Comparison of ENCODE assay signal across 12 mouse cellular contexts in genomic region chr13:28832855-28833699, GRCm38 (mm10).
DNase-seq lines count a peak whose midpoint lies in the region; ATAC-seq and TF ChIP-seq lines count a peak whose summit lies in the region.
"Had no signal": no experiment of that assay in that cellular context is flagged by ENCODE, and none has a peak within 500 bp of the region (broad histone marks: within the 10 kb centered on the region; RNA-seq: fewer than 3 reads in every experiment).

No protein-coding gene starts in this region.

- H3K4me1 ChIP-seq in forebrain, postnatal 0 days (ENCODE audit: insufficient read depth), result no peaks in the 10 kb centered on the region
- H3K4me1 ChIP-seq in forebrain, embryonic 16.5 days (replicated peaks; ENCODE audit: control insufficient read depth, insufficient read depth, low read length), result no peaks in the 10 kb centered on the region
- H3K4me1 ChIP-seq in spleen, adult 2 months (ENCODE audit: control insufficient read depth, insufficient read depth, insufficient read length), result peaks cover 2% of the 10 kb centered on the region; the same call in 1 of the 2 replicates
- H3K4me1 ChIP-seq: liver, embryonic 13.5 days had no signal

- H3K36me3 ChIP-seq in forebrain, postnatal 0 days (ENCODE audit: insufficient read depth), result no peaks in the 10 kb centered on the region
- no peaks in the 10 kb centered on the region for H3K36me3 ChIP-seq in forebrain, embryonic 16.5 days (ENCODE audit: control insufficient read depth, insufficient read depth)
- H3K36me3 ChIP-seq in spleen, adult 2 months (ENCODE audit: control insufficient read depth, insufficient read depth, low read length), result no peaks in the 10 kb centered on the region
- H3K36me3 ChIP-seq: liver, embryonic 13.5 days; neural tube, embryonic 12.5 days had no signal

- WGBS in forebrain, postnatal 0 days, result 67% methylated on average over 12 of the region's 12 CpGs
- 73% methylated on average over 12 of the region's 12 CpGs for WGBS in forebrain, embryonic 16.5 days
- 22% methylated on average over 12 of the region's 12 CpGs for WGBS in spleen, adult 2 months

- DNase-seq in forebrain, postnatal 0 days, result no peak
- DNase-seq in spleen, adult 2 months (ENCODE audit: low read depth in 1 of 2, low spot score in 2 of 2), result peak; percentile 12
- DNase-seq in spleen, postnatal 4 days (ENCODE audit: low spot score in 2 of 2), result no peak
- DNase-seq in lung, postnatal 36 days, result peak; percentile 64
- peak; percentile 68 for DNase-seq in thymus, postnatal 4 days
- no peak for DNase-seq in natural killer cell, adult 2 months (ENCODE audit: low spot score in 2 of 2)
- no peak for DNase-seq in gastrocnemius, adult 18-20 months (ENCODE audit: low spot score)
- DNase-seq: cerebellum, adult 11 months; liver, embryonic 13.5 days had no signal

- no peaks in the 10 kb centered on the region for H3K9me3 ChIP-seq in forebrain, postnatal 0 days (ENCODE audit: low read length)
- H3K9me3 ChIP-seq in forebrain, embryonic 16.5 days (ENCODE audit: control insufficient read depth, low read length), result no peaks in the 10 kb centered on the region
- H3K9me3 ChIP-seq: liver, embryonic 13.5 days; neural tube, embryonic 12.5 days had no signal

- no peak for ATAC-seq in forebrain, postnatal 0 days
- ATAC-seq in forebrain, embryonic 16.5 days, result no peak
- ATAC-seq: hindbrain, embryonic 16.5 days had no signal

- H3K27ac ChIP-seq in forebrain, postnatal 0 days (ENCODE audit: low read depth, low read length), result 0 out of 2 replicates have a peak overlapping the region, but pooled peaks have one; percentile 15
- no peak overlapping the region for H3K27ac ChIP-seq in forebrain, embryonic 16.5 days (ENCODE audit: low read length)
- H3K27ac ChIP-seq in spleen, adult 2 months (ENCODE audit: insufficient read depth, low read length), result no peak overlapping the region
- H3K27ac ChIP-seq: liver, embryonic 13.5 days; neural tube, embryonic 12.5 days had no signal

- TF ChIP-seq POLR2A in spleen, adult 2 months (IDR thresholded peaks at IDR 0.05; ENCODE audit: low read depth, low read length), result no peak

- no peaks in the 10 kb centered on the region for H3K27me3 ChIP-seq in forebrain, postnatal 0 days (ENCODE audit: insufficient read depth, low read length)
- H3K27me3 ChIP-seq in forebrain, embryonic 16.5 days (replicated peaks; ENCODE audit: control insufficient read depth, insufficient read depth, low read length), result no peaks in the 10 kb centered on the region
- no peaks in the 10 kb centered on the region for H3K27me3 ChIP-seq in spleen, adult 2 months (ENCODE audit: control insufficient read depth, insufficient read depth, low read length)
- H3K27me3 ChIP-seq: liver, embryonic 13.5 days; neural tube, embryonic 12.5 days had no signal

- no peak overlapping the region for H3K9ac ChIP-seq in forebrain, postnatal 0 days
- no peak overlapping the region for H3K9ac ChIP-seq in forebrain, embryonic 16.5 days (replicated peaks; ENCODE audit: low read depth, low read length)
- H3K9ac ChIP-seq: liver, embryonic 13.5 days; neural tube, embryonic 12.5 days had no signal

- TF ChIP-seq CTCF in forebrain, postnatal 0 days (IDR thresholded peaks at IDR 0.05; ENCODE audit: low read depth), result no peak
- TF ChIP-seq CTCF in spleen, adult 2 months (IDR thresholded peaks at IDR 0.05; ENCODE audit: extremely low read depth, insufficient read depth, insufficient read length, insufficient replicate concordance), result no peak

- no peak overlapping the region for H3K4me3 ChIP-seq in forebrain, postnatal 0 days (ENCODE audit: low read depth, low read length)
- H3K4me3 ChIP-seq in forebrain, embryonic 16.5 days (replicated peaks; ENCODE audit: low read length), result no peak overlapping the region
- H3K4me3 ChIP-seq in spleen, adult 2 months (ENCODE audit: extremely low read depth, insufficient read depth, insufficient read length), result no peak overlapping the region
- H3K4me3 ChIP-seq: liver, embryonic 13.5 days; neural tube, embryonic 12.5 days had no signal

- H3K4me2 ChIP-seq in forebrain, postnatal 0 days (ENCODE audit: low read depth), result no peak overlapping the region
- no peak overlapping the region for H3K4me2 ChIP-seq in forebrain, embryonic 16.5 days (ENCODE audit: low read length)
- H3K4me2 ChIP-seq: liver, embryonic 13.5 days; neural tube, embryonic 12.5 days had no signal

Comparison
In these comparisons a context has a peak if more than half of its experiments do, and no peak if none do; other contexts are left out.
1. DNase-seq: peak in spleen, adult 2 months (2 of 2), lung, postnatal 36 days (single experiment) and thymus, postnatal 4 days (single experiment); none in forebrain, postnatal 0 days (single experiment), spleen, postnatal 4 days (0 of 2), natural killer cell, adult 2 months (0 of 2) and gastrocnemius, adult 18-20 months (single experiment).